Mouse (Mus musculus): ENCODE measurements around the gene Tbx3.

DNA sequence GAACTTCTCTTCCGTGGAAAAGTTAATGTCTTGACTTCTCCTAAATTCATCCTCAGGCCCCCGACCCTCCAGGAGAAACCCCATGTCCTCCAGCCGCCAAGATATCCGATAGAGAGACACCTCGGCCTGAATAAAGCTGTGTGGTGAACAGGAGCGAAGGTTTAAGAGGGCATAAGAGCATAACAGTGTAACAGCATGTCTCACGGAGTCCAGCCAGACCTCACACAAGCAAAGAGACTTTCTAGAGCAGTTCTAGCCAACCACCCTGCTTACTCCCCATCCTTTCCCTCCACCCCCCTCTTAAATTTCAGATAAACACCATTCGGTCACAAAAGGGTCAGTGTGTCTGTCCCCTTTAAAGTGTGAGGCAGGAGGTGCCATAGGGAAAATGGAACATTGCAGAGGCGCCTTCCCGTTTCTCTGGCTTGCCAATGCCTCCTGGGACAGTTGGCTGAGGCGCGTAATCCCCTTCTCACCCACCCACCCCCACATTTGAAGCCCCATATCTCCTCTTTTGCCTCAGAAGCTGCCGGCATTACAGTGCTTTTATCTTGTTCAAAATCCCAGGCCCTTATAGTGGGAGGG, 3.0 kb upstream of the Tbx3 start:
- TF ChIP-seq GATA1 (IDR thresholded peaks at IDR 0.05; ENCODE audit: low read length) (no peak), TAL1 (IDR thresholded peaks at IDR 0.05; ENCODE audit: low read length) (no peak)
